Mouse (Mus musculus) fat pad, adult 2 months (tissue): ENCODE measurements around the gene Plekha5.

Experiments used
- DNase-seq: peaks from one replicate; pipeline ENCODE4 v3.0.0-alpha.2; 2011; ENCODE audit warnings: low read depth, low spot score; ENCODE audit errors: extremely low read depth

Gene Plekha5

GRCm38 (mm10) chr6:140642655-140643054, 218.8 kb downstream of the Plekha5 start:
- no peak for DNase-seq

DNA sequence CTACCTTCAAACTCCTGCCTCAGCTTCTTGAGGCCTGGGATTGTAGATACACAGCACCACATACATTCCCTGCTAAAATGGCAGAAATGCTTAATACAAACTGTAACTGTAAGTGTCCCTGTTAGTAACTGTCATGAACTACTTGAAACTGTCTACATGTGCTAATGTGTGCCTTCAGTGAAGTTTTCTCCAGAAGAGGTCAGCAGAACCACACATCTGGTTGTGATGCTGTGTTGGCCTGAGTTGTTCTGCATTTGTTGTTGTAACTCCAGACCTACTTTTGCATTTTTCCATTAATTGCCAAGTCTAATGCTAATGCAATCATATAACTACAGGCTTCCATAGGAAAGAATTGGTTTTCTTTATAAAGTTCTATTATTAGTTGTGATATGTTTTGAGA, 222.1 kb downstream of the Plekha5 start:
- DNase-seq = no peak
